ENCODE assay signal across 26 mouse cellular contexts in the genomic region with DNA sequence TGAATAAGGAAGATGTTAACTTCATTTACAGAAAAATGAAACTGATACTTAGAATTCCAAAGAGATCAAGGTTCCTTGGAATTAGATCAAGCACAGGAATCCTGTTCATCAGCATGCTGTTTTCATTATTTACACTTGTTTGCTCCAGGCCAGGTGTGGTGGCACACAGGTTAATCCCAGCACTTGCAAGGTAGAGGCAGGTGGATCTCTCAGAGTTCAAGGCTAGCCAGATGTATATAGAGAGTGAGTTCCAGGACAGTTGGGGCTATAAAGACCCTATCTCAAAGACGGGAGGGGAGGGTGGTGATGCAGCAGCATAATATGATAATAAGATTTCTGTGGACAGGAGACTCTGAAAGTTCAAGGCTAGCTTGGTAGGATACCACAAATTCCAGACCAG. TPM values are rescaled to one million over a fixed set of nuclear protein-coding genes. Genes with fewer than 3 reads are reported as not detected.
DNase-seq lines count a peak whose midpoint lies in the region; ATAC-seq and TF ChIP-seq lines count a peak whose summit lies in the region.
"Had no signal": no experiment of that assay in that cellular context is flagged by ENCODE, and none has a peak within 500 bp of the region (broad histone marks: within the 10 kb centered on the region; RNA-seq: fewer than 3 reads in every experiment).

No protein-coding gene starts in this region.

- no peak for ATAC-seq in hindbrain, embryonic 13.5 days (ENCODE audit: low FRiP score)
- no peak for ATAC-seq in hindbrain, embryonic 16.5 days
- no peak for ATAC-seq in midbrain, embryonic 15.5 days (replicated peaks)
- ATAC-seq in midbrain, postnatal 0 days (ENCODE audit: low FRiP score), result no peak
- ATAC-seq in neural tube, embryonic 15.5 days (ENCODE audit: low FRiP score), result no peak
- ATAC-seq: forebrain, embryonic 16.5 days; intestine, embryonic 15.5 days had no signal

- WGBS in hindbrain, embryonic 13.5 days, result 74% methylated on average over 1 of the region's 1 CpGs
- 60% methylated on average over 1 of the region's 1 CpGs for WGBS in hindbrain, embryonic 16.5 days
- 72% methylated on average over 1 of the region's 1 CpGs for WGBS in midbrain, embryonic 15.5 days
- 65% methylated on average over 1 of the region's 1 CpGs for WGBS in midbrain, postnatal 0 days
- 73% methylated on average over 1 of the region's 1 CpGs for WGBS in neural tube, embryonic 15.5 days

- H3K9ac ChIP-seq in hindbrain, embryonic 13.5 days, result no peak overlapping the region
- no peak overlapping the region for H3K9ac ChIP-seq in hindbrain, embryonic 16.5 days (ENCODE audit: low read depth, low read length)
- H3K9ac ChIP-seq in midbrain, embryonic 15.5 days, result no peak overlapping the region
- no peak overlapping the region for H3K9ac ChIP-seq in midbrain, postnatal 0 days (replicated peaks; ENCODE audit: low read length, poor library complexity, severe bottlenecking)
- no peak overlapping the region for H3K9ac ChIP-seq in neural tube, embryonic 15.5 days (replicated peaks)
- H3K9ac ChIP-seq: embryonic facial prominence, embryonic 12.5 days; heart, embryonic 15.5 days; hindbrain, embryonic 15.5 days; intestine, embryonic 15.5 days; limb, embryonic 13.5 days had no signal

- H3K9me3 ChIP-seq in hindbrain, embryonic 13.5 days, result no peaks in the 10 kb centered on the region
- H3K9me3 ChIP-seq in hindbrain, embryonic 16.5 days (ENCODE audit: control insufficient read depth, low read length), result no peaks in the 10 kb centered on the region
- no peaks in the 10 kb centered on the region for H3K9me3 ChIP-seq in midbrain, embryonic 15.5 days
- H3K9me3 ChIP-seq in midbrain, postnatal 0 days (ENCODE audit: low read length), result no peaks in the 10 kb centered on the region
- H3K9me3 ChIP-seq in neural tube, embryonic 15.5 days (replicated peaks), result no peaks in the 10 kb centered on the region
- H3K9me3 ChIP-seq: embryonic facial prominence, embryonic 12.5 days; heart, embryonic 10.5 days; heart, embryonic 15.5 days; hindbrain, embryonic 15.5 days; intestine, embryonic 15.5 days; limb, embryonic 13.5 days had no signal

- peaks cover 38% of the 10 kb centered on the region for H3K4me1 ChIP-seq in hindbrain, embryonic 13.5 days (replicated peaks)
- H3K4me1 ChIP-seq in hindbrain, embryonic 16.5 days (ENCODE audit: control insufficient read depth, insufficient read depth, low read depth, low read length), result peaks cover 30% of the 10 kb centered on the region
- H3K4me1 ChIP-seq in midbrain, embryonic 15.5 days, result peaks cover 39% of the 10 kb centered on the region
- peaks cover 9% of the 10 kb centered on the region for H3K4me1 ChIP-seq in midbrain, postnatal 0 days (ENCODE audit: insufficient read depth, low read length)
- peaks cover 41% of the 10 kb centered on the region for H3K4me1 ChIP-seq in neural tube, embryonic 15.5 days

- H3K27me3 ChIP-seq in hindbrain, embryonic 13.5 days, result no peaks in the 10 kb centered on the region
- H3K27me3 ChIP-seq in hindbrain, embryonic 16.5 days (replicated peaks; ENCODE audit: control insufficient read depth, insufficient read depth, low read length), result no peaks in the 10 kb centered on the region
- no peaks in the 10 kb centered on the region for H3K27me3 ChIP-seq in midbrain, embryonic 15.5 days (replicated peaks)
- H3K27me3 ChIP-seq in midbrain, postnatal 0 days (ENCODE audit: insufficient read depth, low read length), result no peaks in the 10 kb centered on the region
- H3K27me3 ChIP-seq in neural tube, embryonic 15.5 days (replicated peaks), result no peaks in the 10 kb centered on the region
- H3K27me3 ChIP-seq: embryonic facial prominence, embryonic 12.5 days; heart, embryonic 15.5 days; hindbrain, embryonic 15.5 days; intestine, embryonic 15.5 days; limb, embryonic 13.5 days had no signal

- no peak for TF ChIP-seq CTCF in midbrain, postnatal 0 days (IDR thresholded peaks at IDR 0.05)

- no peak overlapping the region for H3K4me3 ChIP-seq in hindbrain, embryonic 13.5 days
- no peak overlapping the region for H3K4me3 ChIP-seq in hindbrain, embryonic 16.5 days (ENCODE audit: low read length)
- no peak overlapping the region for H3K4me3 ChIP-seq in midbrain, embryonic 15.5 days
- no peak overlapping the region for H3K4me3 ChIP-seq in midbrain, postnatal 0 days (ENCODE audit: low read depth, low read length)
- no peak overlapping the region for H3K4me3 ChIP-seq in neural tube, embryonic 15.5 days (replicated peaks)
- H3K4me3 ChIP-seq: embryonic facial prominence, embryonic 12.5 days; heart, embryonic 10.5 days; heart, embryonic 15.5 days; hindbrain, embryonic 15.5 days; intestine, embryonic 15.5 days; limb, embryonic 13.5 days had no signal

- H3K4me2 ChIP-seq in hindbrain, embryonic 13.5 days, result peak overlapping the region; percentile 81; the same call in 1 of the 2 replicates
- no peak overlapping the region for H3K4me2 ChIP-seq in hindbrain, embryonic 16.5 days (ENCODE audit: low read length)
- 0 out of 2 replicates have a peak overlapping the region, but pooled peaks have one; percentile 74 for H3K4me2 ChIP-seq in midbrain, embryonic 15.5 days
- no peak overlapping the region for H3K4me2 ChIP-seq in midbrain, postnatal 0 days (ENCODE audit: low read depth, low read length, poor library complexity, severe bottlenecking)
- peak overlapping the region; percentile 69; the same call in 1 of the 2 replicates for H3K4me2 ChIP-seq in neural tube, embryonic 15.5 days
- H3K4me2 ChIP-seq: embryonic facial prominence, embryonic 12.5 days; heart, embryonic 15.5 days; intestine, embryonic 15.5 days; limb, embryonic 13.5 days; midbrain, embryonic 11.5 days had no signal

- DNase-seq in midbrain, postnatal 0 days (ENCODE audit: low spot score), result no peak
- peak; percentile 56 for DNase-seq in ES-CJ7 (ENCODE audit: low read depth, low spot score)
- DNase-seq in thymus, adult 18-20 months, result no peak
- DNase-seq: adrenal gland, postnatal 14 days; B cell, adult 2 months; cerebellum, adult 11 months; cerebellum, adult 9-10 months; cerebellum, postnatal 36 days; embryo, embryonic 11 days; kidney, adult 8-10 months; kidney, postnatal 4 days; lung, postnatal 36 days; thymus, postnatal 4 days had no signal

- no peak overlapping the region for H3K27ac ChIP-seq in hindbrain, embryonic 13.5 days
- H3K27ac ChIP-seq in hindbrain, embryonic 16.5 days (ENCODE audit: low read depth, low read length), result no peak overlapping the region
- H3K27ac ChIP-seq in midbrain, embryonic 15.5 days, result no peak overlapping the region
- H3K27ac ChIP-seq in midbrain, postnatal 0 days (ENCODE audit: low read depth, low read length), result no peak overlapping the region
- no peak overlapping the region for H3K27ac ChIP-seq in neural tube, embryonic 15.5 days (replicated peaks)
- H3K27ac ChIP-seq: embryonic facial prominence, embryonic 12.5 days; heart, embryonic 10.5 days; hindbrain, embryonic 15.5 days; intestine, embryonic 15.5 days; kidney, postnatal 0 days; limb, embryonic 13.5 days had no signal

- no peaks in the 10 kb centered on the region for H3K36me3 ChIP-seq in hindbrain, embryonic 13.5 days
- no peaks in the 10 kb centered on the region for H3K36me3 ChIP-seq in hindbrain, embryonic 16.5 days (ENCODE audit: control insufficient read depth, insufficient read depth, low read length)
- no peaks in the 10 kb centered on the region for H3K36me3 ChIP-seq in midbrain, embryonic 15.5 days (replicated peaks)
- H3K36me3 ChIP-seq in midbrain, postnatal 0 days (ENCODE audit: insufficient read depth, low read length), result no peaks in the 10 kb centered on the region
- no peaks in the 10 kb centered on the region for H3K36me3 ChIP-seq in neural tube, embryonic 15.5 days
- H3K36me3 ChIP-seq: embryonic facial prominence, embryonic 12.5 days; heart, embryonic 15.5 days; hindbrain, embryonic 15.5 days; intestine, embryonic 15.5 days had no signal

RNA-seq across cellular contexts. Expression of a gene that starts 3.1 kb away (rescaled TPM):
- polyA plus RNA-seq in hindbrain, embryonic 13.5 days (2015; fragmentation: Nextera tagmentation; extraction: Ambion mirVana), result 425 and 430 TPM in 2 replicates
- 333 and 334 TPM in 2 replicates for polyA plus RNA-seq in hindbrain, embryonic 16.5 days (2015; fragmentation: Nextera tagmentation; extraction: Ambion mirVana)
- polyA plus RNA-seq in midbrain, embryonic 15.5 days (2015; fragmentation: Nextera tagmentation; extraction: Ambion mirVana), result 330 and 368 TPM in 2 replicates
- 167 and 221 TPM in 2 replicates for total RNA-seq in midbrain, postnatal 0 days (2014; rRNA removed)
- 280 and 303 TPM in 2 replicates for polyA plus RNA-seq in midbrain, postnatal 0 days (2015; fragmentation: Nextera tagmentation; extraction: Ambion mirVana)
- 325 and 357 TPM in 2 replicates for polyA plus RNA-seq in neural tube, embryonic 15.5 days (2015; fragmentation: Nextera tagmentation; extraction: Ambion mirVana)

RNA-seq across cellular contexts. Expression of a gene that starts 36.7 kb away (rescaled TPM):
- 5.0 and 5.1 TPM in 2 replicates for polyA plus RNA-seq in hindbrain, embryonic 13.5 days (2015; fragmentation: Nextera tagmentation; extraction: Ambion mirVana)
- 19.7 and 24.9 TPM in 2 replicates for polyA plus RNA-seq in hindbrain, embryonic 16.5 days (2015; fragmentation: Nextera tagmentation; extraction: Ambion mirVana)
- polyA plus RNA-seq in midbrain, embryonic 15.5 days (2015; fragmentation: Nextera tagmentation; extraction: Ambion mirVana), result 9.8 and 10.5 TPM in 2 replicates
- total RNA-seq in midbrain, postnatal 0 days (2014; rRNA removed), result 20.3 and 26.1 TPM in 2 replicates
- 32.4 and 33.8 TPM in 2 replicates for polyA plus RNA-seq in midbrain, postnatal 0 days (2015; fragmentation: Nextera tagmentation; extraction: Ambion mirVana)
- polyA plus RNA-seq in neural tube, embryonic 15.5 days (2015; fragmentation: Nextera tagmentation; extraction: Ambion mirVana), result 14.0 and 17.4 TPM in 2 replicates

RNA-seq across cellular contexts. Expression of a gene that starts 57.3 kb away (rescaled TPM):
- polyA plus RNA-seq in hindbrain, embryonic 13.5 days (2015; fragmentation: Nextera tagmentation; extraction: Ambion mirVana), result 43.9 and 44.6 TPM in 2 replicates
- 35.7 and 40.1 TPM in 2 replicates for polyA plus RNA-seq in hindbrain, embryonic 16.5 days (2015; fragmentation: Nextera tagmentation; extraction: Ambion mirVana)
- polyA plus RNA-seq in midbrain, embryonic 15.5 days (2015; fragmentation: Nextera tagmentation; extraction: Ambion mirVana), result 42.1 and 42.5 TPM in 2 replicates
- 22.4 and 23.6 TPM in 2 replicates for total RNA-seq in midbrain, postnatal 0 days (2014; rRNA removed)
- 25.9 and 27.0 TPM in 2 replicates for polyA plus RNA-seq in midbrain, postnatal 0 days (2015; fragmentation: Nextera tagmentation; extraction: Ambion mirVana)
- polyA plus RNA-seq in neural tube, embryonic 15.5 days (2015; fragmentation: Nextera tagmentation; extraction: Ambion mirVana), result 36.5 and 37.9 TPM in 2 replicates

Comparison
In these comparisons a context has a peak if more than half of its experiments do, and no peak if none do; other contexts are left out.
1. H3K4me2 ChIP-seq: peak in hindbrain, embryonic 13.5 days (single experiment), midbrain, embryonic 15.5 days (single experiment) and neural tube, embryonic 15.5 days (single experiment); none in hindbrain, embryonic 16.5 days (single experiment) and midbrain, postnatal 0 days (single experiment).